Mouse (Mus musculus): ENCODE data around the gene Gm10428. TPM values are rescaled to one million over a fixed set of nuclear protein-coding genes. Genes with fewer than 3 reads are reported as not detected.

The Gm10428 gene
- polyA plus RNA-seq, 1 experiment from 2014 or later: not detected

- H3K27me3 ChIP-seq: no peaks in the 10 kb centered on the region
- H3K36me3 ChIP-seq: peaks cover 29% of the 10 kb centered on the region
- peak within 1 kb of the TSS; percentile 64 for H3K4me3 ChIP-seq
- peaks cover 6% of the 10 kb centered on the region; the same call in 1 of the 2 replicates for H3K9me3 ChIP-seq
- H3K4me2 ChIP-seq (replicated peaks): peak within 1 kb of the TSS; percentile 64
- ATAC-seq (ENCODE audit: insufficient number of reproducible peaks, insufficient read depth, low FRiP score, low TSS enrichment): peak; percentile 97
- H3K27ac ChIP-seq: peak within 1 kb of the TSS; percentile 61; the same call in 1 of the 2 replicates
- peak within 1 kb of the TSS; percentile 77 for H3K9ac ChIP-seq
- WGBS: 9% methylated on average over 34 of the region's 34 CpGs
- H3K4me1 ChIP-seq: peaks cover 5% of the 10 kb centered on the region; the same call in 1 of the 2 replicates
These were observed 36.2 kb downstream of the Gm10428 start, which contains the start of gene Zfp286 for GRCm38 (mm10) chr11:62788935-62789616. TSS of gene Zfp286 (minus strand) at chr11:62789462.

- H3K27ac ChIP-seq: peak overlapping the region; percentile 61; the same call in 1 of the 2 replicates
- 62% methylated on average over 3 of the region's 3 CpGs for WGBS
- peak overlapping the region; percentile 64 for H3K4me3 ChIP-seq
- ATAC-seq (ENCODE audit: insufficient number of reproducible peaks, insufficient read depth, low FRiP score, low TSS enrichment): no peak
- peaks cover 5% of the 10 kb centered on the region; the same call in 1 of the 2 replicates for H3K4me1 ChIP-seq
- H3K9me3 ChIP-seq: peaks cover 6% of the 10 kb centered on the region; the same call in 1 of the 2 replicates
- H3K4me2 ChIP-seq (replicated peaks): peak overlapping the region; percentile 64
- peak overlapping the region; percentile 34; the same call in 1 of the 2 replicates for H3K9ac ChIP-seq
- peaks cover 24% of the 10 kb centered on the region for H3K36me3 ChIP-seq
- H3K27me3 ChIP-seq: no peaks in the 10 kb centered on the region
These were observed 36.7 kb downstream of the Gm10428 start for GRCm38 (mm10) chr11:62789617-62789936.

Other genes with a start within 250 kb of the Gm10428 start
- gene Cenpv, start 213.8 kb upstream of the Gm10428 start, polyA plus RNA-seq (2016; fragmentation: Nextera tagmentation; extraction: Ambion mirVana): 47.1 and 48.1 TPM in 2 replicates
- 3,442 and 3,474 TPM in 2 replicates for gene Ubb, start 201.9 kb upstream of the Gm10428 start, polyA plus RNA-seq (2016; fragmentation: Nextera tagmentation; extraction: Ambion mirVana)
- gene Trpv2, start 178.6 kb upstream of the Gm10428 start, polyA plus RNA-seq (2016; fragmentation: Nextera tagmentation; extraction: Ambion mirVana): 4.5 and 5.9 TPM in 2 replicates
- gene Lrrc75a, start 104.6 kb upstream of the Gm10428 start, polyA plus RNA-seq (2016; fragmentation: Nextera tagmentation; extraction: Ambion mirVana): 22.6 and 24.4 TPM in 2 replicates
- gene Mmgt2, start 104.4 kb upstream of the Gm10428 start, polyA plus RNA-seq (2016; fragmentation: Nextera tagmentation; extraction: Ambion mirVana): 59.4 and 62.3 TPM in 2 replicates
- gene Zfp287, start 21.2 kb upstream of the Gm10428 start, polyA plus RNA-seq (2016; fragmentation: Nextera tagmentation; extraction: Ambion mirVana): 16.9 and 18.7 TPM in 2 replicates
- 38.0 and 40.4 TPM in 2 replicates for gene Zfp286, start 36.4 kb downstream of the Gm10428 start, polyA plus RNA-seq (2016; fragmentation: Nextera tagmentation; extraction: Ambion mirVana)
- gene Trim16, start 67.1 kb downstream of the Gm10428 start, polyA plus RNA-seq (2016; fragmentation: Nextera tagmentation; extraction: Ambion mirVana): 14.0 and 16.8 TPM in 2 replicates
- gene Fbxw10, start 94.0 kb downstream of the Gm10428 start, polyA plus RNA-seq (2016; fragmentation: Nextera tagmentation; extraction: Ambion mirVana): 0.67 and 0.77 TPM in 2 replicates
- 60.0 and 61.7 TPM in 2 replicates for gene Tvp23b, start 126.4 kb downstream of the Gm10428 start, polyA plus RNA-seq (2016; fragmentation: Nextera tagmentation; extraction: Ambion mirVana)
- gene Cdrt4, start 198.1 kb downstream of the Gm10428 start, polyA plus RNA-seq (2016; fragmentation: Nextera tagmentation; extraction: Ambion mirVana): 0.32 TPM in 1 of 2 replicates, not detected in the other